Mouse (Mus musculus) splenic B cell, adult 2 months (primary cell): Measurements from ENCODE around the gene Pola2.

Experiments used
- DNase-seq: peaks from one replicate; pipeline ENCODE4 v3.0.0-alpha.2; 2011; ENCODE audit warnings: low read depth, low spot score
- H3K27me3 ChIP-seq: 2 replicates; pipeline ENCODE4 v1.6.1; 2012; ENCODE audit warnings: mild to moderate bottlenecking, low read length, moderate library complexity, mixed read lengths; ENCODE audit not compliant: control insufficient read depth, poor library complexity, insufficient read depth, severe bottlenecking
- H3K36me3 ChIP-seq: 2 replicates; pipeline ENCODE4 v1.6.1; 2012; ENCODE audit warnings: mild to moderate bottlenecking, low read length, moderate library complexity, mixed read lengths; ENCODE audit not compliant: control insufficient read depth, poor library complexity, insufficient read depth, severe bottlenecking

Pola2 gene

GRCm38 (mm10) chr19:5937095-5937835 lies 26.7 kb downstream of the Pola2 start:
- DNase-seq, result no peak
- no peaks in the 10 kb centered on the region for H3K27me3 ChIP-seq
- 0 out of 2 replicates have a peak, but pooled peaks cover 4% of the 10 kb centered on the region for H3K36me3 ChIP-seq

GRCm38 (mm10) chr19:5935691-5936090 lies 28.3 kb downstream of the Pola2 start:
- H3K36me3 ChIP-seq, result 0 out of 2 replicates have a peak, but pooled peaks cover 2% of the 10 kb centered on the region
- H3K27me3 ChIP-seq, result no peaks in the 10 kb centered on the region
- no peak for DNase-seq

- Histone ChIP-seq H3K27me3 (no peaks in the 10 kb centered on the region), H3K36me3 (0 out of 2 replicates have a peak, but pooled peaks cover 2% of the 10 kb centered on the region)
- DNase-seq, result no peak
Measured at GRCm38 (mm10) chr19:5935266-5935665, 28.7 kb downstream of the Pola2 start.

- Histone ChIP-seq H3K27me3 (no peaks in the 10 kb centered on the region), H3K36me3 (no peaks in the 10 kb centered on the region)
- DNase-seq, result no peak
Measured at GRCm38 (mm10) chr19:5929634-5930596, 34.1 kb downstream of the Pola2 start.

- Histone ChIP-seq H3K36me3 (no peaks in the 10 kb centered on the region), H3K27me3 (no peaks in the 10 kb centered on the region)
- DNase-seq, result no peak
Measured at GRCm38 (mm10) chr19:5928546-5928945, 35.5 kb downstream of the Pola2 start.

GRCm38 (mm10) chr19:5928104-5928503 lies 35.9 kb downstream of the Pola2 start:
- no peaks in the 10 kb centered on the region for H3K36me3 ChIP-seq
- H3K27me3 ChIP-seq, result no peaks in the 10 kb centered on the region
- no peak for DNase-seq

GRCm38 (mm10) chr19:5927532-5927931 lies 36.5 kb downstream of the Pola2 start:
- Histone ChIP-seq H3K36me3 (no peaks in the 10 kb centered on the region), H3K27me3 (no peaks in the 10 kb centered on the region)
- no peak for DNase-seq

- no peak for DNase-seq
- H3K27me3 ChIP-seq, result no peaks in the 10 kb centered on the region
- no peaks in the 10 kb centered on the region for H3K36me3 ChIP-seq
Measured at GRCm38 (mm10) chr19:5927026-5927425, 37.0 kb downstream of the Pola2 start.

- no peak for DNase-seq
- no peaks in the 10 kb centered on the region; the same call in 1 of the 2 replicates for H3K27me3 ChIP-seq
Measured at GRCm38 (mm10) chr19:5925311-5925855, 38.6 kb downstream of the Pola2 start.

GRCm38 (mm10) chr19:5924713-5925093 lies 39.3 kb downstream of the Pola2 start, which contains the start of gene Cdc42ep2:
Gene Cdc42ep2 (minus strand): TSS chr19:5924816.
- H3K27me3 ChIP-seq, result no peaks in the 10 kb centered on the region; the same call in 1 of the 2 replicates
- H3K36me3 ChIP-seq, result no peaks in the 10 kb centered on the region
- DNase-seq, result peak; percentile 95

More at GRCm38 (mm10) chr19:5925311-5925855, 38.6 kb downstream of the Pola2 start:
- no peaks in the 10 kb centered on the region for H3K36me3 ChIP-seq

GRCm38 (mm10) chr19:5923990-5924712 lies 39.9 kb downstream of the Pola2 start:
- Histone ChIP-seq H3K27me3 (no peaks in the 10 kb centered on the region; the same call in 1 of the 2 replicates), H3K36me3 (no peaks in the 10 kb centered on the region)
- peak; percentile 87 for DNase-seq

- no peak for DNase-seq
- H3K36me3 ChIP-seq, result no peaks in the 10 kb centered on the region
- H3K27me3 ChIP-seq, result no peaks in the 10 kb centered on the region; the same call in 1 of the 2 replicates
Measured at GRCm38 (mm10) chr19:5922963-5923362, 41.0 kb downstream of the Pola2 start.

GRCm38 (mm10) chr19:5922119-5922942 lies 41.7 kb downstream of the Pola2 start:
- no peak for DNase-seq
- H3K27me3 ChIP-seq, result no peaks in the 10 kb centered on the region; the same call in 1 of the 2 replicates
- H3K36me3 ChIP-seq, result no peaks in the 10 kb centered on the region
